Mouse (Mus musculus): ENCODE results near the gene Shb. TPM values are rescaled to one million over a fixed set of nuclear protein-coding genes. Genes with fewer than 3 reads are reported as not detected.
A peak's percentile ranks its signal among the peaks of the same experiment; 100 is the strongest.

The Shb gene
- polyA plus RNA-seq, 1 experiment from 2014 or later, result 5.8 TPM

GRCm38 (mm10) chr4:45517399-45517798 lies 14.9 kb downstream of the Shb start:
- 29% methylated on average over 4 of the region's 4 CpGs for WGBS
- H3K9ac ChIP-seq (replicated peaks; ENCODE audit: low read length), result 0 out of 2 replicates have a peak overlapping the region, but pooled peaks have one; percentile 9
- peaks cover 12% of the 10 kb centered on the region for H3K4me1 ChIP-seq (ENCODE audit: control insufficient read depth, insufficient read depth, low read length)
- no peak overlapping the region for H3K4me3 ChIP-seq (ENCODE audit: low read depth, low read length)
- ATAC-seq (replicated peaks; ENCODE audit: insufficient number of reproducible peaks, low FRiP score, low TSS enrichment, low read depth) (no peak), DNase-seq (ENCODE audit: low spot score) (no peak)
- H3K27ac ChIP-seq (replicated peaks; ENCODE audit: low read depth, low read length), result no peak overlapping the region
- H3K4me2 ChIP-seq (ENCODE audit: low read depth, low read length), result no peak overlapping the region
- H3K27me3 ChIP-seq (ENCODE audit: control insufficient read depth, insufficient read depth, low read length), result no peaks in the 10 kb centered on the region
- H3K9me3 ChIP-seq (replicated peaks; ENCODE audit: control insufficient read depth, low read length), result no peaks in the 10 kb centered on the region
- no peaks in the 10 kb centered on the region for H3K36me3 ChIP-seq (replicated peaks; ENCODE audit: control insufficient read depth, insufficient read depth, low read depth, low read length)

- Histone ChIP-seq H3K9me3 (replicated peaks; ENCODE audit: control insufficient read depth, low read length) (no peaks in the 10 kb centered on the region), H3K36me3 (replicated peaks; ENCODE audit: control insufficient read depth, insufficient read depth, low read depth, low read length) (no peaks in the 10 kb centered on the region), H3K9ac (replicated peaks; ENCODE audit: low read length) (no peak overlapping the region), H3K27ac (replicated peaks; ENCODE audit: low read depth, low read length) (no peak overlapping the region), H3K4me3 (ENCODE audit: low read depth, low read length) (no peak overlapping the region), H3K4me1 (ENCODE audit: control insufficient read depth, insufficient read depth, low read length) (peaks cover 12% of the 10 kb centered on the region), H3K4me2 (ENCODE audit: low read depth, low read length) (no peak overlapping the region), H3K27me3 (ENCODE audit: control insufficient read depth, insufficient read depth, low read length) (no peaks in the 10 kb centered on the region)
- no peak for ATAC-seq (replicated peaks; ENCODE audit: insufficient number of reproducible peaks, low FRiP score, low TSS enrichment, low read depth)
- WGBS, result 67% methylated on average over 4 of the region's 4 CpGs
- no peak for DNase-seq (ENCODE audit: low spot score)
Observed at GRCm38 (mm10) chr4:45515894-45516293, 16.4 kb downstream of the Shb start.

- Histone ChIP-seq H3K36me3 (replicated peaks; ENCODE audit: control insufficient read depth, insufficient read depth, low read depth, low read length) (no peaks in the 10 kb centered on the region), H3K4me2 (ENCODE audit: low read depth, low read length) (no peak overlapping the region), H3K4me3 (ENCODE audit: low read depth, low read length) (no peak overlapping the region), H3K9me3 (replicated peaks; ENCODE audit: control insufficient read depth, low read length) (no peaks in the 10 kb centered on the region), H3K9ac (replicated peaks; ENCODE audit: low read length) (no peak overlapping the region), H3K4me1 (ENCODE audit: control insufficient read depth, insufficient read depth, low read length) (peaks cover 19% of the 10 kb centered on the region), H3K27ac (replicated peaks; ENCODE audit: low read depth, low read length) (no peak overlapping the region), H3K27me3 (ENCODE audit: control insufficient read depth, insufficient read depth, low read length) (no peaks in the 10 kb centered on the region)
- WGBS, result 22% methylated on average over 7 of the region's 7 CpGs
- ATAC-seq (replicated peaks; ENCODE audit: insufficient number of reproducible peaks, low FRiP score, low TSS enrichment, low read depth), result no peak
- peak; percentile 24 for DNase-seq (ENCODE audit: low spot score)
Observed at GRCm38 (mm10) chr4:45514406-45514805, 17.9 kb downstream of the Shb start.

GRCm38 (mm10) chr4:45513791-45514293 lies 18.4 kb downstream of the Shb start:
- peak; percentile 57 for DNase-seq (ENCODE audit: low spot score)
- H3K4me1 ChIP-seq (ENCODE audit: control insufficient read depth, insufficient read depth, low read length), result peaks cover 20% of the 10 kb centered on the region
- no peak overlapping the region for H3K9ac ChIP-seq (replicated peaks; ENCODE audit: low read length)

GRCm38 (mm10) chr4:45513340-45513739 lies 18.9 kb downstream of the Shb start:
- Histone ChIP-seq H3K27ac (replicated peaks; ENCODE audit: low read depth, low read length) (no peak overlapping the region), H3K4me1 (ENCODE audit: control insufficient read depth, insufficient read depth, low read length) (peaks cover 24% of the 10 kb centered on the region), H3K4me3 (ENCODE audit: low read depth, low read length) (no peak overlapping the region), H3K4me2 (ENCODE audit: low read depth, low read length) (no peak overlapping the region), H3K27me3 (ENCODE audit: control insufficient read depth, insufficient read depth, low read length) (no peaks in the 10 kb centered on the region), H3K9me3 (replicated peaks; ENCODE audit: control insufficient read depth, low read length) (no peaks in the 10 kb centered on the region), H3K36me3 (replicated peaks; ENCODE audit: control insufficient read depth, insufficient read depth, low read depth, low read length) (no peaks in the 10 kb centered on the region), H3K9ac (replicated peaks; ENCODE audit: low read length) (no peak overlapping the region)
- DNase-seq (ENCODE audit: low spot score) (no peak), ATAC-seq (replicated peaks; ENCODE audit: insufficient number of reproducible peaks, low FRiP score, low TSS enrichment, low read depth) (no peak)
- 45% methylated on average over 2 of the region's 2 CpGs for WGBS

More at GRCm38 (mm10) chr4:45513791-45514293, 18.4 kb downstream of the Shb start:
- no peaks in the 10 kb centered on the region for H3K27me3 ChIP-seq (ENCODE audit: control insufficient read depth, insufficient read depth, low read length)
- no peak overlapping the region for H3K4me3 ChIP-seq (ENCODE audit: low read depth, low read length)
- H3K9me3 ChIP-seq (replicated peaks; ENCODE audit: control insufficient read depth, low read length), result no peaks in the 10 kb centered on the region
- H3K36me3 ChIP-seq (replicated peaks; ENCODE audit: control insufficient read depth, insufficient read depth, low read depth, low read length), result no peaks in the 10 kb centered on the region
- H3K27ac ChIP-seq (replicated peaks; ENCODE audit: low read depth, low read length), result no peak overlapping the region
- H3K4me2 ChIP-seq (ENCODE audit: low read depth, low read length), result peak overlapping the region; percentile 17; the same call in 1 of the 2 replicates
- WGBS, result 2% methylated on average over 9 of the region's 10 CpGs
- ATAC-seq (replicated peaks; ENCODE audit: insufficient number of reproducible peaks, low FRiP score, low TSS enrichment, low read depth), result 0 out of 2 replicates have a peak, but pooled peaks have one; percentile 58

GRCm38 (mm10) chr4:45510163-45510562 lies 22.1 kb downstream of the Shb start:
- H3K4me3 ChIP-seq (ENCODE audit: low read depth, low read length), result no peak overlapping the region
- WGBS, result 32% methylated on average over 6 of the region's 6 CpGs
- peak; percentile 26 for DNase-seq (ENCODE audit: low spot score)
- ATAC-seq (replicated peaks; ENCODE audit: insufficient number of reproducible peaks, low FRiP score, low TSS enrichment, low read depth), result no peak
- H3K36me3 ChIP-seq (replicated peaks; ENCODE audit: control insufficient read depth, insufficient read depth, low read depth, low read length), result no peaks in the 10 kb centered on the region
- no peaks in the 10 kb centered on the region for H3K9me3 ChIP-seq (replicated peaks; ENCODE audit: control insufficient read depth, low read length)
- no peak overlapping the region for H3K4me2 ChIP-seq (ENCODE audit: low read depth, low read length)
- H3K27me3 ChIP-seq (ENCODE audit: control insufficient read depth, insufficient read depth, low read length), result no peaks in the 10 kb centered on the region
- no peak overlapping the region for H3K27ac ChIP-seq (replicated peaks; ENCODE audit: low read depth, low read length)
- peaks cover 36% of the 10 kb centered on the region for H3K4me1 ChIP-seq (ENCODE audit: control insufficient read depth, insufficient read depth, low read length)
- no peak overlapping the region for H3K9ac ChIP-seq (replicated peaks; ENCODE audit: low read length)

GRCm38 (mm10) chr4:45509416-45509815 lies 22.9 kb downstream of the Shb start:
- Histone ChIP-seq H3K27ac (replicated peaks; ENCODE audit: low read depth, low read length) (no peak overlapping the region), H3K4me2 (ENCODE audit: low read depth, low read length) (no peak overlapping the region), H3K4me1 (ENCODE audit: control insufficient read depth, insufficient read depth, low read length) (peaks cover 36% of the 10 kb centered on the region), H3K36me3 (replicated peaks; ENCODE audit: control insufficient read depth, insufficient read depth, low read depth, low read length) (no peaks in the 10 kb centered on the region), H3K9ac (replicated peaks; ENCODE audit: low read length) (no peak overlapping the region), H3K27me3 (ENCODE audit: control insufficient read depth, insufficient read depth, low read length) (no peaks in the 10 kb centered on the region), H3K4me3 (ENCODE audit: low read depth, low read length) (no peak overlapping the region), H3K9me3 (replicated peaks; ENCODE audit: control insufficient read depth, low read length) (no peaks in the 10 kb centered on the region)
- no peak for DNase-seq (ENCODE audit: low spot score)
- 77% methylated on average over 4 of the region's 4 CpGs for WGBS
- no peak for ATAC-seq (replicated peaks; ENCODE audit: insufficient number of reproducible peaks, low FRiP score, low TSS enrichment, low read depth)

GRCm38 (mm10) chr4:45508469-45508868 lies 23.8 kb downstream of the Shb start:
- H3K4me2 ChIP-seq (ENCODE audit: low read depth, low read length), result no peak overlapping the region
- H3K9me3 ChIP-seq (replicated peaks; ENCODE audit: control insufficient read depth, low read length), result no peaks in the 10 kb centered on the region
- H3K27ac ChIP-seq (replicated peaks; ENCODE audit: low read depth, low read length), result no peak overlapping the region
- peak overlapping the region; percentile 10; the same call in 1 of the 2 replicates for H3K9ac ChIP-seq (replicated peaks; ENCODE audit: low read length)
- WGBS, result 52% methylated on average over 6 of the region's 6 CpGs
- ATAC-seq (replicated peaks; ENCODE audit: insufficient number of reproducible peaks, low FRiP score, low TSS enrichment, low read depth) (no peak), DNase-seq (ENCODE audit: low spot score) (peak; percentile 17)
- no peaks in the 10 kb centered on the region for H3K36me3 ChIP-seq (replicated peaks; ENCODE audit: control insufficient read depth, insufficient read depth, low read depth, low read length)
- H3K4me3 ChIP-seq (ENCODE audit: low read depth, low read length), result no peak overlapping the region
- peaks cover 32% of the 10 kb centered on the region for H3K4me1 ChIP-seq (ENCODE audit: control insufficient read depth, insufficient read depth, low read length)
- no peaks in the 10 kb centered on the region for H3K27me3 ChIP-seq (ENCODE audit: control insufficient read depth, insufficient read depth, low read length)
